Mouse (Mus musculus): ENCODE results near the gene Pim3.

The Pim3 gene

DNA sequence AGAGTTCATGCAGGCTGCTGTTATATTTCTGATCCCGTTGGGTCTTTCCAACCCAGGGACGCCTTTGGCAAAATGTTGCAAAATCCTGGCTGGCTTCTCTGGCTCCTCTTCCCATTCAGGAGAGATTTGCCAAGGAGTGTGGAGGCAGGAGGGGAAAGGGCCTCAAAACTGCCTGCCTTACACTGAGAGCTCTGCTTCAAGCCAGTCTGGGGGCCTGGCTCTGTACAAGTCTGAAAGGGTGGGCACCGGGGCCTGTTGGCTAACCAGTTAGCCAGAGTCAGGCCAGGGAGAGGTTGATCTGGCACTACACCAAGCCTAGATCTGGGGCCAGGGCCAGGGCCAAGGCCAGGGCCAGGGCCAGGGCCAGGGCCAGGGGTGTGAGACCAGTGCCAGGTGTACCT lies 3.8 kb upstream of the Pim3 start:
- no peak for DNase-seq (ENCODE audit: low spot score)

- no peak for DNase-seq (ENCODE audit: low spot score)
Observed at GRCm38 (mm10) chr15:88858707-88859106, 3.3 kb upstream of the Pim3 start.

- no peak for DNase-seq (ENCODE audit: low spot score)
Observed at GRCm38 (mm10) chr15:88859206-88859970, 2.6 kb upstream of the Pim3 start.

DNA sequence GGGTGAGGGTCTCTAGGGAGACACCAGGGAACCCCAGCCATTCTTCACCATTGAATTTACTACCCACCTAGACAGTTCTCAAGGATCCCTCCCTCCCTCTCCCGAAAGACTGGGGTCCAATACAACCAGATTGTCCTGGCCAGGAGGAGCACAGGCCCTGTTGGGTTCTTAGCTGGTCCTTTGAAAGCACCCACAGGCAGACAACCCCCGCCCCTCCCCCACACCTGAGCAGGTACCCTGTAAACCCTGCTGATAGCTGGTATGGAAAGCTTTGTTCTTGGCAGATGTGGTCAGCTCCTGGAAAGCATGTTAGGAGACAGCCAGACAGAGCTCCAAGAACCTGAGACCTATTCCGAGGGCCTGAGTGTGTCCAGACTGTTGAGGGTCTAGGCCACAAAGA lies 1.2 kb upstream of the Pim3 start:
- no peak for DNase-seq (ENCODE audit: low spot score)

GRCm38 (mm10) chr15:88862881-88863694 lies 1.1 kb downstream of the Pim3 start:
- peak; percentile 50 for DNase-seq (ENCODE audit: low spot score)

- DNase-seq (ENCODE audit: low spot score), result peak; percentile 96
Observed at GRCm38 (mm10) chr15:88863695-88864231, 1.8 kb downstream of the Pim3 start.

DNA sequence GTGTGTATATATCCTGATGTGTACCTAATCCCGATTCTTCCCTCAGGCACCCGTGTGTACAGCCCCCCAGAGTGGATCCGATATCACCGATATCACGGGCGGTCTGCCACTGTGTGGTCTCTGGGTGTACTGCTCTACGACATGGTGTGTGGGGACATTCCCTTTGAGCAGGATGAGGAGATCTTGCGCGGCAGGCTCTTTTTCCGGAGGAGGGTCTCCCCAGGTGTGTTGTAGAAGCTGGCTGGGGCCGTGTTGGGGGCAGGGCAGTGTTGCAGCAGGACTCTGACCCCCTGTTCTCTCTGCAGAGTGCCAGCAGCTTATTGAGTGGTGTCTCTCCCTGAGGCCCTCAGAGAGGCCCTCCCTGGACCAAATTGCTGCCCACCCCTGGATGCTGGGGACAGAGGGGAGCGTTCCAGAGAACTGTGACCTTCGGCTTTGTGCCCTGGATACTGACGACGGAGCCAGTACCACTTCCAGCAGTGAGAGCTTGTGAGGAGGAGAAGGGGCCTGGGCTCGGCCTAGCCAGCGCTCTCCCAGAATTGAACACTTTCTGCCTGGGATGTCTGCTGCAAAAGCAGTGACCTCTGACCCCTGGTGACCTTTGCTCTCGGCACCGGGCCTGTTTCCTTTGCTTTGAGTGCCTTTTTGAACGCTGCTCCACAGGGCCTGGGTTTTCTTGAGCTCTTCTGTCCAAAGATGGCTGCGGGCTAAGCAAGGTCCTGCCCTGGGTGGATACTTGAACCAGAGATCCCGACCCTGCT lies 2.5 kb downstream of the Pim3 start:
- peak; percentile 31 for DNase-seq (ENCODE audit: low spot score)

GRCm38 (mm10) chr15:88865061-88865460 lies 3.1 kb downstream of the Pim3 start:
- no peak for DNase-seq (ENCODE audit: low spot score)

- no peak for DNase-seq (ENCODE audit: low spot score)
Observed at GRCm38 (mm10) chr15:88865888-88866695, 4.1 kb downstream of the Pim3 start.

GRCm38 (mm10) chr15:88866934-88867356 lies 5.0 kb downstream of the Pim3 start:
- no peak for DNase-seq (ENCODE audit: low spot score)

- peak; percentile 58 for DNase-seq (ENCODE audit: low spot score)
Observed at GRCm38 (mm10) chr15:88867368-88868023, 5.5 kb downstream of the Pim3 start.

DNA sequence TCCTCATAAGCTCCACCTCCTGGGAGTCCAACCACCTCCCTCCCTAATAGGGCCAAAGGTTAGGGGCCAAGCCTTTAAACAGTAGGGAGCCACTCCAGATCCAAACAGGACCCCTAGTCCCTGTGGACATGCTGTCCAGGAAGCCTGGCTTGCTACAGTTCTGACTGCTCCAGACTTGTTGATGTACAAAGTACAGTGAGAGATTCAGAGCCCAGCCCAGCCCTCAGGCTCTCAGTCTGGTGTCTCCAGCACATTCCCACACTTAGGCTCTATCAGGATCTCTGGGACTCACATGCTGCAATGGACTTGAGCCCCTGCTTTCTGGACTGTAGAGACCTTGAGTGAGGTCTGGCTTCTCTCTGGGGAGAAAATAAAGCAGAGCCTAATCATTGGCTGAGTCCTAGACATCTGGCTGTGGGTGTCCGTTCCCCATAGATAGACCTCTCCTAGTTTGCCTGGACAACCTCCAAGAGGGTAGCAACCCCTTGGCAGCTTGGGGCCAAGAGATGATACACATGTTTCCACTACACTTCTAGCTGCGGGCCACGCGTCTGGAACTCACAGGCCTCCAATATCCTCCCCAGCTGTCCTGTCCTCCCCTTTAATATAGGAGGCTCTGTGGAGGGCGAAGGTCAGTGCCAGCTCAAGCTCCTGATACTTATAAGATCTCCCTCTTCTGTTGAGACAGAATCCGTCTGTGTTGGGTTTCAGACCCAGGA lies 6.2 kb downstream of the Pim3 start:
- DNase-seq (ENCODE audit: low spot score), result no peak

- no peak for DNase-seq (ENCODE audit: low spot score)
Observed at GRCm38 (mm10) chr15:88870418-88871185, 8.6 kb downstream of the Pim3 start.

GRCm38 (mm10) chr15:88874061-88874460 lies 12.1 kb downstream of the Pim3 start:
- no peak for DNase-seq (ENCODE audit: low spot score)

DNA sequence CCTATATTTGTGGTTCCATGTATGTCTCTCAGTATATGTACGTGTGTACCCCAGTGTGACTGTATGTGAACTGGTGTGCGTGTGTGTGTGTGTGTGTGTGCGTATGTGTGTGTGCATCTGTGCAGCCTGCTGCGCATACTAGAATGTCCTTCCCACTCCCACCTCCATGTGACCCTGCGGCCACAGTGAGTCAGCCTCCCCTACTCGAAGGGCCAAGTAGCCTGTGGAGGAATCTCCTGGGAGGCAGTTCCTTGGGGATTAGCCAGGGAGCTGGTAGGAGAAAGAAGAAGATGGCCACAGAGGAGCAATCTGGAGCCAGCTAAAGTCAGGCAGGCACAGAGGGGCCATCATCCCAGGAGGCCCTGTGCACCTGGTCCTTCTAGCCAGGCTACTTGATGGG lies 12.5 kb downstream of the Pim3 start:
- no peak for DNase-seq (ENCODE audit: low spot score)

GRCm38 (mm10) chr15:88875625-88876081 lies 13.7 kb downstream of the Pim3 start:
- DNase-seq (ENCODE audit: low spot score), result no peak

DNA sequence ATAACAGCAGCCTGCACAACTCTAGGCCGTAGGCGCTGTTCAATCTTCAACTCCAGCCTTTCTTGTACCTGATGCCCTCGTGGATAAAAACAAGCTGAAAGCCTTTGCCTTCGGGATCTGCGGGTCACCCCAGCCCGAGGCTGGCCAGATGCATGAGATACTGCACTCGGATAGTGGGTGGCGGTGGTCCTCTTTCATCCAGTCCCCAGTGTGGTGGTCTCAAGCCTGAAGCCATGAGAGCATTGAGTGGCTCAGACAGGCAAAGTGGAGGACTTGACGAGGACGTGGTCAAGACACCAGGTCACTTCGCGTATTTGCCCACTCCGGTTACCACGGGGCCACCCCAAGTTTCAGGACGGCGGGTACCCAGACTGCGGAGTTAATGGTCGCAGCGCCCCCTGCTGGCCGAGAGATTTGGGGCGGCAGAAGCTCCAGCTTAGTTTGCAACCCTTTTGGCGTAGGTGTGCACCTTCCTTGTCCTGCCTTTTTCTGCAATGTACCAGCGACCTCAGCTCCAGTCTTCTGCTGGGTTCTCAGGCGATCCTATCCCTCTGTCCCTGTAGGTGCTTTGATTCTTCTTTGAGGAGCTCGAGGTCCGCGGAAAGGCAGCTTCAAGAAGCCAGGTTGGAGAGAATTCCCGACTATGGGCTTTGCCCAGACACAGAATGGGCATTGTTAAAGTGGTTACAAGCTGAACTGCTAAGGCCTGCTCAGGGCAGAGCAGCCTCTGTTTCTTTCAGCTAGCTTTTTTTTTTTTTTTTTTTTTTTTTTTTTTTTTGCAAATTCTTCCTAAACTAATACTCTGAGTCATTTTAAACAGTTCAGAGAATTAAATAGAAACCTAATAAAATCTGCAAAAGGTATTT lies 14.4 kb downstream of the Pim3 start:
- peak; percentile 81 for DNase-seq (ENCODE audit: low spot score)

DNA sequence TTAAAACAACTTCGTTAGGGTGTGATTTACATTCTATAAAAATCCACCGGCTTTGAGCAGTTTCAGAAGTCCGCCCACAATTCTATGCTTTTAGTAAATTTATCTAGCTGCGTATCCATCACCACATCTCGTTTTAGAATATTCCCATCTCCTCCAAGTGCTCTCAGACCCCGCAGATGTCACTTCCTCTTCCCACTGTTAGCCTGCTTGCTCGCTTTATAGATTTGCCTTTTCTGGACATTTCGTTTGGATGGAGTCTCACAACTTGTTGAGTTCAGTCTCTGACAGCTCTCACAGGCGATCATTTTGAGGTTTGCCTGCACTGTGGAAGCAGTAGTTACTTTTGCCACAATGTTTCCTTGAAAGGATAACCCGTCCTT lies 15.0 kb downstream of the Pim3 start:
- no peak for DNase-seq (ENCODE audit: low spot score)
